Mouse (Mus musculus) cortical plate, adult 2 months (tissue): ENCODE results near the gene Camk1d. TPM values are rescaled to one million over a fixed set of nuclear protein-coding genes. Genes with fewer than 3 reads are reported as not detected.
"Not testable (repeated sequence)": the region's sequence is repeated elsewhere in the genome, so short reads cannot be mapped to it uniquely, and the experiment has no call there.

ENCODE experiments used
- H3K27ac ChIP-seq: fragments of 200-500 bp; 2 replicates; pipeline ENCODE4 v1.5.1; 2012; ENCODE audit warnings: low read length, control low read depth, inconsistent platforms; ENCODE audit not compliant: insufficient read depth
- H3K4me1 ChIP-seq: fragments of 200-500 bp; 2 replicates; pipeline ENCODE4 v1.6.1; 2011; ENCODE audit warnings: low read length; ENCODE audit not compliant: control insufficient read depth, insufficient read depth
- H3K4me3 ChIP-seq: fragments of 200-500 bp; 2 replicates; pipeline ENCODE4 v1.5.1; 2011; ENCODE audit warnings: mild to moderate bottlenecking, low read length, control low read depth; ENCODE audit not compliant: insufficient read depth
- CTCF ChIP-seq: fragments of 200-500 bp; IDR thresholded peaks from 2 replicates; pipeline ENCODE4 v1.5.1; 2011; ENCODE audit warnings: mild to moderate bottlenecking, control low read depth, low read length; ENCODE audit not compliant: insufficient read depth; ENCODE audit errors: extremely low read depth
- POLR2A ChIP-seq: fragments of 200-500 bp; IDR thresholded peaks from 2 replicates; pipeline ENCODE4 v1.6.1; 2011; ENCODE audit warnings: mild to moderate bottlenecking, low read length, control low read depth; ENCODE audit not compliant: insufficient read depth; ENCODE audit errors: extremely low read depth
- polyA plus RNA-seq: library from polyadenylated mRNA; depleted of rRNA; stranded (reverse); fragments of >200 nt; gene quantifications from 2 replicates; pipeline ENCODE4 v1.2.3, GENCODE M21; 2012

Camk1d gene
- polyA plus RNA-seq, 1 experiment: 39.9 TPM

- TF ChIP-seq CTCF (no peak), POLR2A (no peak)
- H3K27ac ChIP-seq: no peak overlapping the region
- H3K4me3 ChIP-seq: no peak overlapping the region
- H3K4me1 ChIP-seq: peaks cover 7% of the 10 kb centered on the region
Measured at GRCm38 (mm10) chr2:5605849-5606248, 108.5 kb downstream of the Camk1d start.

DNA sequence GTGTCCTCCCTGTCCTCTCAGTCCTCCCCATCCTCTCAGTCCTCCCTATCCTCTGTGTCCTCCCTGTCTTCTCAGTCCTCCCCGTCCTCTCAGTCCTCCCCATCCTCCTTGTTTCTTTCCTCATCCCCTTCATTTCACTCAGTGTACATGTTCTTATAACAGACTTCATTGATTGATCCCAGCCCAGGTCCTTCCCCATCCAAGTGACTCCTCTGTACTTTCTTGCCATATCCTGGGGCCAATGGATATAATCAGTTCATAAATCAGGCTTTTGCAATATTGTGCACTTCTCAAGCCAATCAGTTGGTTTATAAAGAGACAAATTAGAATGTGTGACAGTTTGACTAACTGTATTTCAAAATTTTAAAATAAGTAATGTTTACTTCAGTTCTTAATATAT lies 112.3 kb downstream of the Camk1d start:
- H3K4me3 ChIP-seq: no peak overlapping the region
- TF ChIP-seq CTCF (no peak), POLR2A (no peak)
- H3K4me1 ChIP-seq: peaks cover 7% of the 10 kb centered on the region; the same call in 1 of the 2 replicates

DNA sequence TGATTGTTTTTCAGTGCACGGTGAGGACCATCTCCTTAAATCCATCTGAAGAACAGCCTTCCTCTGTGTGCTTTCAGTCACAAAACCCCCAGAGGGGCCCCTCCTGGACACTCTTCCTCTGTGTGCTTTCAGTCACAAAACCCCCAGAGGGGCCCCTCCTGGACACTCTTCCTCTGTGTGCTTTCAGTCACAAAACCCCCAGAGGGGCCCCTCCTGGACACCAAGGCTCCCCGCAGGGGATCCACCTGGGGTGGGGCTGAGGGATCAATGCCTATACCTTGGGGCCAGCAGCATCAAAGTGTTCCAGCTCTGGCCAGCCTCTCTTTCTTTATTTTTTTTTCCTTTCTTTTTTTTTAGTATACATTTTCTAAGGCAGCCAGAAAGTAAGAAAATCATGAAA lies 113.1 kb downstream of the Camk1d start:
- H3K4me3 ChIP-seq, H3K4me1 ChIP-seq, H3K27ac ChIP-seq: not testable (repeated sequence)

More for the DNA sequence above, 112.3 kb downstream of the Camk1d start:
- H3K27ac ChIP-seq: no peak overlapping the region

- no peak overlapping the region for H3K27ac ChIP-seq
- H3K4me1 ChIP-seq: peaks cover 10% of the 10 kb centered on the region; the same call in 1 of the 2 replicates
- no peak overlapping the region for H3K4me3 ChIP-seq
- TF ChIP-seq CTCF (no peak), POLR2A (no peak)
Measured at GRCm38 (mm10) chr2:5600183-5600962, 113.9 kb downstream of the Camk1d start.

DNA sequence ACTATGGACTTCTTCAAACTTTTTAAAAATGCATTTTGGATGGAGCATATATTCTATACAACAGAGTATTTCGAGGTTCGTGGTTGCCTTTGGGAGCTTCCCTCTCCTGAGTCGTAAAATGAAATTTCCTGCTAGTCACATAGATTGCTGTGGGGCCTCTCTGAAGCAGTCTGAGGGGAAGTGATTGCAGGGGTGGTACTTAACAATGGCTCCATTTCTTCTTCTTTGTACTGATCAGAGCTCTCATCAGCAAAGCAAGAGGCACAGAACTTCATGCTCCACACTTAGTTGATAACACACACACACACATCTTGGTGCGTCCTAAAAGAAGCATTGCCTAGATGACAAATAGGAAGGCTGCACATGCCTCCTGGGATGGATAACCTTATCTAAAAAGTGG lies 114.6 kb downstream of the Camk1d start:
- no peak overlapping the region for H3K27ac ChIP-seq
- no peak for TF ChIP-seq CTCF
- no peak for TF ChIP-seq POLR2A
- peaks cover 10% of the 10 kb centered on the region; the same call in 1 of the 2 replicates for H3K4me1 ChIP-seq
- H3K4me3 ChIP-seq: no peak overlapping the region

DNA sequence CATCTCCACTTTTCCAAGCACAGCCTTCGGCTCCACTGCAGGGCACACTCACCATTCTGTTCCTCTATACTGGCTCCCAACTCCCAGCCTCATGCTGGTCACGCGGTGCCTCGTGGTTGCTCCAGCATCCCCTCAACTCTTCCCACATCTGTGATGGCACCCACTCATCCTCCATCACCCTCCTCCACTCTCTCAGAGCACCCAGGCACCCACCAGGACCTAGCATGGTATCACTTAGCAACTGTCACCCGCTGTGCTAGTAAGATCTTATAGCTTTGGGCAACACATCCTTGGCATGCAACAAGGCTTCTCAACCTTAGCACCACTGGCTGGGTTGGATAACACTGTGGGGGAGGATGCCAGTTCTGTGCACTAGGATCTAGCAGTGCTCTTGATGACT lies 115.8 kb downstream of the Camk1d start:
- H3K4me3 ChIP-seq: no peak overlapping the region
- H3K4me1 ChIP-seq: peaks cover 10% of the 10 kb centered on the region; the same call in 1 of the 2 replicates
- H3K27ac ChIP-seq: no peak overlapping the region
- TF ChIP-seq POLR2A (no peak), CTCF (no peak)

GRCm38 (mm10) chr2:5596882-5597281 lies 117.4 kb downstream of the Camk1d start:
- no peak overlapping the region for H3K4me3 ChIP-seq
- H3K27ac ChIP-seq: no peak overlapping the region
- peaks cover 10% of the 10 kb centered on the region; the same call in 1 of the 2 replicates for H3K4me1 ChIP-seq
- no peak for TF ChIP-seq POLR2A
- TF ChIP-seq CTCF: no peak

- TF ChIP-seq CTCF (no peak), POLR2A (no peak)
- peaks cover 9% of the 10 kb centered on the region; the same call in 1 of the 2 replicates for H3K4me1 ChIP-seq
- no peak overlapping the region; the same call in 1 of the 2 replicates for H3K27ac ChIP-seq
- no peak overlapping the region for H3K4me3 ChIP-seq
Measured at GRCm38 (mm10) chr2:5595356-5596191, 118.7 kb downstream of the Camk1d start.

- TF ChIP-seq CTCF (no peak), POLR2A (no peak)
- Histone ChIP-seq H3K4me1 (peaks cover 5% of the 10 kb centered on the region), H3K27ac (no peak overlapping the region), H3K4me3 (no peak overlapping the region)
Measured at GRCm38 (mm10) chr2:5592461-5593136, 121.7 kb downstream of the Camk1d start.

- TF ChIP-seq CTCF (no peak), POLR2A (no peak)
- peaks cover 2% of the 10 kb centered on the region for H3K4me1 ChIP-seq
- H3K4me3 ChIP-seq: no peak overlapping the region
- no peak overlapping the region for H3K27ac ChIP-seq
Measured at GRCm38 (mm10) chr2:5590074-5590473, 124.2 kb downstream of the Camk1d start.
